Mouse (Mus musculus): ENCODE measurements around the gene Specc1. TPM values are rescaled to one million over a fixed set of nuclear protein-coding genes. Genes with fewer than 3 reads are reported as not detected.

The Specc1 gene
- polyA plus RNA-seq, 1 experiment from 2014 or later = 17.1 TPM

- H3K36me3 ChIP-seq (ENCODE audit: control insufficient read depth, insufficient read depth, low read length) = peaks cover 5% of the 10 kb centered on the region
- WGBS (ENCODE audit: insufficient replicate concordance) = 85% methylated on average over 3 of the region's 3 CpGs
- ATAC-seq (replicated peaks; ENCODE audit: insufficient number of reproducible peaks, low FRiP score, low TSS enrichment) = no peak
- H3K27me3 ChIP-seq (ENCODE audit: control insufficient read depth, insufficient read depth, low read length) = no peaks in the 10 kb centered on the region
- no peaks in the 10 kb centered on the region for H3K9me3 ChIP-seq (replicated peaks; ENCODE audit: control insufficient read depth, low read length)
- H3K9ac ChIP-seq (ENCODE audit: low read depth, low read length) = no peak overlapping the region
- H3K27ac ChIP-seq (ENCODE audit: low read depth, low read length) = no peak overlapping the region
- no peaks in the 10 kb centered on the region for H3K4me1 ChIP-seq (ENCODE audit: control insufficient read depth, insufficient read depth, low read length)
- H3K4me3 ChIP-seq (ENCODE audit: low read depth, low read length) = no peak overlapping the region
- H3K4me2 ChIP-seq = no peak overlapping the region
Observed at GRCm38 (mm10) chr11:62168146-62168545, 211.6 kb downstream of the Specc1 start.

GRCm38 (mm10) chr11:62177395-62178113, 221.0 kb downstream of the Specc1 start:
- WGBS (ENCODE audit: insufficient replicate concordance) = 85% methylated on average over 10 of the region's 10 CpGs
- Histone ChIP-seq H3K36me3 (ENCODE audit: control insufficient read depth, insufficient read depth, low read length) (no peaks in the 10 kb centered on the region), H3K27me3 (ENCODE audit: control insufficient read depth, insufficient read depth, low read length) (no peaks in the 10 kb centered on the region), H3K9me3 (replicated peaks; ENCODE audit: control insufficient read depth, low read length) (no peaks in the 10 kb centered on the region), H3K4me3 (ENCODE audit: low read depth, low read length) (no peak overlapping the region), H3K27ac (ENCODE audit: low read depth, low read length) (no peak overlapping the region), H3K4me2 (no peak overlapping the region), H3K4me1 (ENCODE audit: control insufficient read depth, insufficient read depth, low read length) (no peaks in the 10 kb centered on the region), H3K9ac (ENCODE audit: low read depth, low read length) (no peak overlapping the region)
- ATAC-seq (replicated peaks; ENCODE audit: insufficient number of reproducible peaks, low FRiP score, low TSS enrichment) = no peak

- no peak overlapping the region for H3K4me3 ChIP-seq (ENCODE audit: low read depth, low read length)
- 85% methylated on average over 6 of the region's 6 CpGs for WGBS (ENCODE audit: insufficient replicate concordance)
- H3K27ac ChIP-seq (ENCODE audit: low read depth, low read length) = no peak overlapping the region
- H3K4me2 ChIP-seq = no peak overlapping the region
- H3K27me3 ChIP-seq (ENCODE audit: control insufficient read depth, insufficient read depth, low read length) = no peaks in the 10 kb centered on the region
- no peak for ATAC-seq (replicated peaks; ENCODE audit: insufficient number of reproducible peaks, low FRiP score, low TSS enrichment)
- H3K9me3 ChIP-seq (replicated peaks; ENCODE audit: control insufficient read depth, low read length) = no peaks in the 10 kb centered on the region
- H3K36me3 ChIP-seq (ENCODE audit: control insufficient read depth, insufficient read depth, low read length) = no peaks in the 10 kb centered on the region
- no peaks in the 10 kb centered on the region for H3K4me1 ChIP-seq (ENCODE audit: control insufficient read depth, insufficient read depth, low read length)
- no peak overlapping the region for H3K9ac ChIP-seq (ENCODE audit: low read depth, low read length)
Observed at GRCm38 (mm10) chr11:62180791-62181190, 224.2 kb downstream of the Specc1 start.

GRCm38 (mm10) chr11:62184900-62185299, 228.3 kb downstream of the Specc1 start:
- no peak overlapping the region for H3K27ac ChIP-seq (ENCODE audit: low read depth, low read length)
- no peaks in the 10 kb centered on the region for H3K4me1 ChIP-seq (ENCODE audit: control insufficient read depth, insufficient read depth, low read length)
- WGBS (ENCODE audit: insufficient replicate concordance) = 81% methylated on average over 4 of the region's 4 CpGs
- no peaks in the 10 kb centered on the region for H3K9me3 ChIP-seq (replicated peaks; ENCODE audit: control insufficient read depth, low read length)
- H3K27me3 ChIP-seq (ENCODE audit: control insufficient read depth, insufficient read depth, low read length) = no peaks in the 10 kb centered on the region
- H3K4me2 ChIP-seq = no peak overlapping the region
- H3K36me3 ChIP-seq (ENCODE audit: control insufficient read depth, insufficient read depth, low read length) = no peaks in the 10 kb centered on the region
- ATAC-seq (replicated peaks; ENCODE audit: insufficient number of reproducible peaks, low FRiP score, low TSS enrichment) = no peak
- no peak overlapping the region for H3K4me3 ChIP-seq (ENCODE audit: low read depth, low read length)
- no peak overlapping the region for H3K9ac ChIP-seq (ENCODE audit: low read depth, low read length)

GRCm38 (mm10) chr11:62187074-62187473, 230.5 kb downstream of the Specc1 start:
- Histone ChIP-seq H3K4me2 (no peak overlapping the region), H3K4me1 (ENCODE audit: control insufficient read depth, insufficient read depth, low read length) (no peaks in the 10 kb centered on the region), H3K9ac (ENCODE audit: low read depth, low read length) (no peak overlapping the region), H3K36me3 (ENCODE audit: control insufficient read depth, insufficient read depth, low read length) (no peaks in the 10 kb centered on the region), H3K9me3 (replicated peaks; ENCODE audit: control insufficient read depth, low read length) (no peaks in the 10 kb centered on the region), H3K4me3 (ENCODE audit: low read depth, low read length) (no peak overlapping the region), H3K27ac (ENCODE audit: low read depth, low read length) (no peak overlapping the region), H3K27me3 (ENCODE audit: control insufficient read depth, insufficient read depth, low read length) (no peaks in the 10 kb centered on the region)
- 86% methylated on average over 8 of the region's 8 CpGs for WGBS (ENCODE audit: insufficient replicate concordance)
- no peak for ATAC-seq (replicated peaks; ENCODE audit: insufficient number of reproducible peaks, low FRiP score, low TSS enrichment)

GRCm38 (mm10) chr11:62192050-62192449, 235.5 kb downstream of the Specc1 start:
- 72% methylated on average over 3 of the region's 3 CpGs for WGBS (ENCODE audit: insufficient replicate concordance)
- H3K27me3 ChIP-seq (ENCODE audit: control insufficient read depth, insufficient read depth, low read length) = no peaks in the 10 kb centered on the region
- no peaks in the 10 kb centered on the region for H3K9me3 ChIP-seq (replicated peaks; ENCODE audit: control insufficient read depth, low read length)
- no peaks in the 10 kb centered on the region for H3K36me3 ChIP-seq (ENCODE audit: control insufficient read depth, insufficient read depth, low read length)
- no peak overlapping the region for H3K27ac ChIP-seq (ENCODE audit: low read depth, low read length)
- H3K4me2 ChIP-seq = no peak overlapping the region
- no peaks in the 10 kb centered on the region for H3K4me1 ChIP-seq (ENCODE audit: control insufficient read depth, insufficient read depth, low read length)
- no peak overlapping the region for H3K9ac ChIP-seq (ENCODE audit: low read depth, low read length)
- no peak overlapping the region for H3K4me3 ChIP-seq (ENCODE audit: low read depth, low read length)
- no peak for ATAC-seq (replicated peaks; ENCODE audit: insufficient number of reproducible peaks, low FRiP score, low TSS enrichment)

- Histone ChIP-seq H3K4me2 (no peak overlapping the region), H3K27ac (ENCODE audit: low read depth, low read length) (no peak overlapping the region), H3K36me3 (ENCODE audit: control insufficient read depth, insufficient read depth, low read length) (no peaks in the 10 kb centered on the region), H3K9ac (ENCODE audit: low read depth, low read length) (no peak overlapping the region), H3K27me3 (ENCODE audit: control insufficient read depth, insufficient read depth, low read length) (no peaks in the 10 kb centered on the region), H3K9me3 (replicated peaks; ENCODE audit: control insufficient read depth, low read length) (no peaks in the 10 kb centered on the region), H3K4me3 (ENCODE audit: low read depth, low read length) (no peak overlapping the region), H3K4me1 (ENCODE audit: control insufficient read depth, insufficient read depth, low read length) (no peaks in the 10 kb centered on the region)
- 81% methylated on average over 3 of the region's 3 CpGs for WGBS (ENCODE audit: insufficient replicate concordance)
- ATAC-seq (replicated peaks; ENCODE audit: insufficient number of reproducible peaks, low FRiP score, low TSS enrichment) = no peak
Observed at GRCm38 (mm10) chr11:62193116-62193515, 236.6 kb downstream of the Specc1 start.

GRCm38 (mm10) chr11:62194217-62194616, 237.7 kb downstream of the Specc1 start:
- no peak for ATAC-seq (replicated peaks; ENCODE audit: insufficient number of reproducible peaks, low FRiP score, low TSS enrichment)
- Histone ChIP-seq H3K27me3 (ENCODE audit: control insufficient read depth, insufficient read depth, low read length) (no peaks in the 10 kb centered on the region), H3K9me3 (replicated peaks; ENCODE audit: control insufficient read depth, low read length) (no peaks in the 10 kb centered on the region), H3K4me2 (no peak overlapping the region), H3K36me3 (ENCODE audit: control insufficient read depth, insufficient read depth, low read length) (no peaks in the 10 kb centered on the region), H3K9ac (ENCODE audit: low read depth, low read length) (no peak overlapping the region), H3K27ac (ENCODE audit: low read depth, low read length) (no peak overlapping the region), H3K4me1 (ENCODE audit: control insufficient read depth, insufficient read depth, low read length) (no peaks in the 10 kb centered on the region), H3K4me3 (ENCODE audit: low read depth, low read length) (no peak overlapping the region)

GRCm38 (mm10) chr11:62200901-62201512, 244.4 kb downstream of the Specc1 start:
- ATAC-seq (replicated peaks; ENCODE audit: insufficient number of reproducible peaks, low FRiP score, low TSS enrichment) = no peak
- H3K36me3 ChIP-seq (ENCODE audit: control insufficient read depth, insufficient read depth, low read length) = no peaks in the 10 kb centered on the region
- no peaks in the 10 kb centered on the region for H3K27me3 ChIP-seq (ENCODE audit: control insufficient read depth, insufficient read depth, low read length)
- H3K4me1 ChIP-seq (ENCODE audit: control insufficient read depth, insufficient read depth, low read length) = no peaks in the 10 kb centered on the region
- H3K27ac ChIP-seq (ENCODE audit: low read depth, low read length) = no peak overlapping the region
- 66% methylated on average over 5 of the region's 5 CpGs for WGBS (ENCODE audit: insufficient replicate concordance)
- no peak overlapping the region for H3K4me2 ChIP-seq
- H3K4me3 ChIP-seq (ENCODE audit: low read depth, low read length) = no peak overlapping the region
- no peak overlapping the region for H3K9ac ChIP-seq (ENCODE audit: low read depth, low read length)
- H3K9me3 ChIP-seq (replicated peaks; ENCODE audit: control insufficient read depth, low read length) = no peaks in the 10 kb centered on the region

Data from heart, embryonic 11.5 days (tissue).